Mouse (Mus musculus) bone marrow, adult 2 months (tissue): ENCODE data around the gene Hpse2. TPM values are rescaled to one million over a fixed set of nuclear protein-coding genes. Genes with fewer than 3 reads are reported as not detected.
"Not testable (repeated sequence)": the region's sequence is repeated elsewhere in the genome, so short reads cannot be mapped to it uniquely, and the experiment has no call there.

Experiments used
- H3K27ac ChIP-seq: fragments of 200-500 bp; 2 replicates; pipeline ENCODE4 v1.5.1; 2012; ENCODE audit warnings: low read depth, mild to moderate bottlenecking, control low read depth, inconsistent platforms, low read length; ENCODE audit not compliant: control insufficient read depth, poor library complexity, insufficient read depth
- H3K4me1 ChIP-seq: fragments of 200-500 bp; 2 replicates; pipeline ENCODE4 v1.6.1; 2011; ENCODE audit warnings: low read length; ENCODE audit not compliant: control insufficient read depth, insufficient read depth
- H3K4me3 ChIP-seq: fragments of 200-500 bp; replicated peaks from 2 replicates; pipeline ENCODE3; 2011; ENCODE audit warnings: mild to moderate bottlenecking, low read depth, low read length, control low read depth; ENCODE audit not compliant: control insufficient read depth
- CTCF ChIP-seq: fragments of 200-500 bp; IDR thresholded peaks from 2 replicates; pipeline ENCODE4 v1.5.1; 2011; ENCODE audit warnings: low read length, control low read depth; ENCODE audit not compliant: control insufficient read depth, insufficient read depth
- POLR2A ChIP-seq: fragments of 200-500 bp; IDR thresholded peaks from 2 replicates; pipeline ENCODE4 v1.6.1; 2011; ENCODE audit warnings: low read depth, mild to moderate bottlenecking, control low read depth, low read length, borderline replicate concordance; ENCODE audit not compliant: control insufficient read depth
- WGBS: fragments of 180-500 bp; shearing (Covaris S2); methylation state at CpG from one replicate; pipeline ENCODE4 v1.1.7; 2018; 5-methylcytosine and 5-hydroxymethylcytosine counted together
- polyA plus RNA-seq: library from polyadenylated mRNA; stranded (reverse); fragments of >200 nt; gene quantifications from 2 replicates; pipeline ENCODE4 v1.2.4, GENCODE M21; 2011; ENCODE audit warnings: low replicate concordance; ENCODE audit not compliant: missing spikeins, insufficient read depth, insufficient read length

Gene Hpse2
- polyA plus RNA-seq, 1 experiment, result not detected

DNA sequence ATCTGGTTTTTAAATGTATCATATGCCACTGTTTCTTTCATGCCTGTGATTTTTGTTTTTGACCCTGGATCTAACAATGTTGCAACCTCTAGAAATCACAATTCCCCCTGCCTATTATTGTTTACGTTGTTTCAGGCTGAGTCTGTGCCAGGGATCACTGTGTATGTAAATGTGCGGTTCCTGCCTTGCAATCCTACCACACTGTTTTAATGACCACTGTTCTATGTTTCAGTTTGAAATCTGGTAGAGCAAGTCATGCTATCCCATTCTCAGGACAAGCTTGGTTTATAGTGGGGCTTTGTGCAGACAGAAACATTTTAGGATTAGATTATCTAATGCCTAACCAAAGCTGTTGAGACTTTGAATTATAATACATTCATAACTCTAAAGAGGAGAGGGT lies 571.9 kb downstream of the Hpse2 start:
- H3K4me3 ChIP-seq, result no peak overlapping the region
- WGBS, result 84% methylated on average over 2 of the region's 2 CpGs
- no peak overlapping the region for H3K27ac ChIP-seq
- H3K4me1 ChIP-seq, result peaks cover 4% of the 10 kb centered on the region; the same call in 1 of the 2 replicates
- TF ChIP-seq POLR2A, result no peak

GRCm38 (mm10) chr19:42810140-42810539 lies 578.0 kb downstream of the Hpse2 start:
- no peak overlapping the region for H3K27ac ChIP-seq
- TF ChIP-seq POLR2A (no peak), CTCF (no peak)
- H3K4me1 ChIP-seq, result peaks cover 4% of the 10 kb centered on the region; the same call in 1 of the 2 replicates
- 53% methylated on average over 5 of the region's 5 CpGs for WGBS
- no peak overlapping the region for H3K4me3 ChIP-seq

- no peak overlapping the region for H3K27ac ChIP-seq
- no peak overlapping the region for H3K4me3 ChIP-seq
- peaks cover 4% of the 10 kb centered on the region; the same call in 1 of the 2 replicates for H3K4me1 ChIP-seq
- 84% methylated on average over 10 of the region's 10 CpGs for WGBS
- TF ChIP-seq CTCF (no peak), POLR2A (no peak)
Observed at GRCm38 (mm10) chr19:42809491-42809890, 578.7 kb downstream of the Hpse2 start.

GRCm38 (mm10) chr19:42797866-42798265 lies 590.3 kb downstream of the Hpse2 start:
- 64% methylated on average over 2 of the region's 2 CpGs for WGBS
- no peak for TF ChIP-seq POLR2A
- TF ChIP-seq CTCF, result no peak

GRCm38 (mm10) chr19:42795801-42796200 lies 592.4 kb downstream of the Hpse2 start:
- H3K27ac ChIP-seq, result no peak overlapping the region
- TF ChIP-seq POLR2A, result no peak
- no peak for TF ChIP-seq CTCF
- 39% methylated on average over 9 of the region's 9 CpGs for WGBS
- H3K4me3 ChIP-seq, result no peak overlapping the region
- no peaks in the 10 kb centered on the region for H3K4me1 ChIP-seq

More at GRCm38 (mm10) chr19:42797866-42798265, 590.3 kb downstream of the Hpse2 start:
- no peak overlapping the region for H3K27ac ChIP-seq
- H3K4me1 ChIP-seq, result no peaks in the 10 kb centered on the region
- H3K4me3 ChIP-seq, result no peak overlapping the region

- Histone ChIP-seq H3K4me3 (no peak overlapping the region), H3K4me1 (no peaks in the 10 kb centered on the region), H3K27ac (no peak overlapping the region)
- peak; percentile 82 for TF ChIP-seq CTCF
- no peak for TF ChIP-seq POLR2A
- 2% methylated on average over 31 of the region's 31 CpGs for WGBS
Observed at GRCm38 (mm10) chr19:42794914-42795613, 593.1 kb downstream of the Hpse2 start.

GRCm38 (mm10) chr19:42788311-42788710 lies 599.8 kb downstream of the Hpse2 start:
- 42% methylated on average over 5 of the region's 5 CpGs for WGBS
- Histone ChIP-seq H3K4me3 (no peak overlapping the region), H3K27ac (no peak overlapping the region), H3K4me1 (no peaks in the 10 kb centered on the region)
- no peak for TF ChIP-seq POLR2A
- no peak for TF ChIP-seq CTCF

GRCm38 (mm10) chr19:42785562-42786220 lies 602.5 kb downstream of the Hpse2 start:
- H3K27ac ChIP-seq, result no peak overlapping the region
- no peak for TF ChIP-seq CTCF
- TF ChIP-seq POLR2A, result no peak
- H3K4me1 ChIP-seq, result no peaks in the 10 kb centered on the region
- H3K4me3 ChIP-seq, result no peak overlapping the region
- 72% methylated on average over 8 of the region's 8 CpGs for WGBS

DNA sequence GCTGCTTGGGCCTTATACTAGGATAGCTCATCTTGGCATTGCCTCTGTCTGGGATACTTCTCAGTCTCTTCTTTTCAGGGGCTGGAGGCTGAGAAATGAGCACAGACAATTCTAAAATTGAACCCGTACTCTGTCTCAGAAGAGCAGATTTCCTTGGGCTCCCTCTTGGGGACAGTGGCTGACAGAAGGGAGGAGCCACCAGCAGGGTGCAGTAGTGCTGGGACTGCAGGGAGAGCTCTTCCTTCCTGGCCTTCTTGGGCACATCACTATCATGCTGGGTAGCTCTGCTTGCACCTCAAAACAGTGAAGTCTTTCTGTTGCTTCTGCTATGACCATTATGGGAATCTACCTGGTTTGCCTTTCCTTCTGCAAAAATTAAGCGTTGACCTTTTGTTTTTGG lies 603.0 kb downstream of the Hpse2 start:
- no peak overlapping the region for H3K27ac ChIP-seq
- H3K4me1 ChIP-seq, result no peaks in the 10 kb centered on the region
- H3K4me3 ChIP-seq, result no peak overlapping the region
- WGBS, result 54% methylated on average over 2 of the region's 2 CpGs
- no peak for TF ChIP-seq POLR2A
- peak; percentile 21; the same call in 1 of the 2 replicates for TF ChIP-seq CTCF

- WGBS, result 20% methylated on average over 7 of the region's 7 CpGs
- Histone ChIP-seq H3K27ac (peak overlapping the region; percentile 90), H3K4me3 (peak overlapping the region; percentile 91)
- H3K4me1 ChIP-seq, result not testable (repeated sequence)
Observed at GRCm38 (mm10) chr19:42780156-42780538, 608.0 kb downstream of the Hpse2 start.
